Mouse (Mus musculus) embryonic facial prominence, embryonic 15.5 days (tissue): ENCODE data around the gene Ube4b. TPM values are rescaled to one million over a fixed set of nuclear protein-coding genes. Genes with fewer than 3 reads are reported as not detected.

Experiments
- ATAC-seq: fragments of 200-750 bp; cut with Nextera tagmentation; 2 replicates; pipeline ENCODE4 v1.8.0; 2017; ENCODE audit warnings: low read depth, moderate TSS enrichment; ENCODE audit not compliant: insufficient number of reproducible peaks, low FRiP score, low TSS enrichment
- H3K27ac ChIP-seq: fragments of 300-500 bp; sonication (generic); replicated peaks from 2 replicates; pipeline ENCODE4 v1.5.1; 2015; ENCODE audit warnings: mild to moderate bottlenecking, inconsistent platforms
- H3K27me3 ChIP-seq: fragments of 300-500 bp; sonication (generic); 2 replicates; pipeline ENCODE4 v1.6.1; 2015; ENCODE audit warnings: inconsistent platforms
- H3K36me3 ChIP-seq: fragments of 300-500 bp; sonication (generic); 2 replicates; pipeline ENCODE4 v1.6.1; 2015; ENCODE audit warnings: mild to moderate bottlenecking, inconsistent platforms
- H3K4me1 ChIP-seq: fragments of 300-500 bp; sonication (generic); 2 replicates; pipeline ENCODE4 v1.6.1; 2015; ENCODE audit warnings: inconsistent platforms
- H3K4me2 ChIP-seq: fragments of 300-500 bp; sonication (generic); replicated peaks from 2 replicates; pipeline ENCODE4 v1.6.1; 2015; ENCODE audit warnings: mild to moderate bottlenecking, inconsistent platforms
- H3K4me3 ChIP-seq: fragments of 300-500 bp; sonication (generic); replicated peaks from 2 replicates; pipeline ENCODE4 v1.5.1; 2015; ENCODE audit warnings: mild to moderate bottlenecking, inconsistent platforms
- H3K9ac ChIP-seq: fragments of 300-500 bp; sonication (generic); 2 replicates; pipeline ENCODE4 v1.6.1; 2015; ENCODE audit warnings: inconsistent platforms
- H3K9me3 ChIP-seq: fragments of 300-500 bp; sonication (generic); replicated peaks from 2 replicates; pipeline ENCODE4 v1.6.1; 2016; ENCODE audit warnings: inconsistent platforms
- WGBS: fragments of 180-500 bp; shearing (Covaris S2); methylation state at CpG from one replicate; pipeline ENCODE4 v1.1.7; 2015; 5-methylcytosine and 5-hydroxymethylcytosine counted together
- polyA plus RNA-seq: library from polyadenylated mRNA; unstranded; fragments of >200 nt; fragmentation: Nextera tagmentation; extraction: Ambion mirVana; gene quantifications from 2 replicates; pipeline ENCODE4 v1.2.1, GENCODE M21; 2015

Ube4b gene
- polyA plus RNA-seq, 1 experiment from 2014 or later, result 45.8 TPM

DNA sequence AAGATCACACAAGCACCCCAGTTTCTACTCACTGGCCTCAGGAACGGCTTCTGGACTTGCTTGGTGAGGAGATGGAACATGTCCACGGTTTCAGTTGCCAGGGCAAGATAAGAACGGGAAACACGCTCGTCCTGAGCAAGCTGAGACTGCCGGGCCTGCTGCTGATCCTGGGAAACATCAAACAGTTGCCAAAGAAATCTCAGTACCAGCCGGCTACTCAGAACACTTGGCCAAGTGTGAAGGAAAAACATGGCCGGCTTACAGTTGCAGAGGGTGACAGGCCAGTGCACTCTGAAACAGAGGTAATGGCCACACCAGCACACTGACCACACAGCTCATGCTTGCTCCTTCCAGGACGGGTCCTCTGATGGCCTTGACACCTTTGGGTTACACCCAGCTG lies 89.2 kb downstream of the Ube4b start:
- Histone ChIP-seq H3K4me3 (no peak overlapping the region), H3K9me3 (no peaks in the 10 kb centered on the region), H3K27ac (no peak overlapping the region), H3K4me1 (no peaks in the 10 kb centered on the region), H3K9ac (no peak overlapping the region), H3K27me3 (no peaks in the 10 kb centered on the region), H3K36me3 (peaks cover 92% of the 10 kb centered on the region), H3K4me2 (no peak overlapping the region)
- ATAC-seq, result no peak
- 86% methylated on average over 9 of the region's 9 CpGs for WGBS

DNA sequence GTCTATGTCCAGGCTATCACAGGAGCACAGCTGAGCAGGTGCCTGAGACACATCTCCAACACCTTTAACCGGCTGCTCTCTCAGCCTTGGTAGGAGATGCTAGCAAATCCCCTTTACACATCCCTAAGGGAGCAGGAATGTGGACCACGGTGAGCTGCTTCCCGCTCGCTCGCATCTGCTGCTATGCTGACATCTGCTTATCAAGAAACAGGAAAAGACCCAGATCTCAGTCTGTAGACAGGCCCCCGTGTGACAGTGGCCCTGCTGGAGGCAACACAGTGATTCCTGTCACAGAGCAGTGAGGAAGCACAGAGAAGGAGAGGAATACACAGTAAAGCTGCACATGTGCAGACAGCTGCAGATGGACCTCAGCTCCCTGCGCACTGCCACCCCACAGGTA lies 90.2 kb downstream of the Ube4b start:
- ATAC-seq, result no peak
- Histone ChIP-seq H3K4me2 (no peak overlapping the region), H3K27me3 (no peaks in the 10 kb centered on the region), H3K36me3 (peaks cover 91% of the 10 kb centered on the region), H3K27ac (no peak overlapping the region), H3K4me3 (no peak overlapping the region), H3K9ac (no peak overlapping the region), H3K4me1 (no peaks in the 10 kb centered on the region), H3K9me3 (0 out of 2 replicates have a peak, but pooled peaks cover under 1% of the 10 kb centered on the region)
- 86% methylated on average over 7 of the region's 7 CpGs for WGBS

DNA sequence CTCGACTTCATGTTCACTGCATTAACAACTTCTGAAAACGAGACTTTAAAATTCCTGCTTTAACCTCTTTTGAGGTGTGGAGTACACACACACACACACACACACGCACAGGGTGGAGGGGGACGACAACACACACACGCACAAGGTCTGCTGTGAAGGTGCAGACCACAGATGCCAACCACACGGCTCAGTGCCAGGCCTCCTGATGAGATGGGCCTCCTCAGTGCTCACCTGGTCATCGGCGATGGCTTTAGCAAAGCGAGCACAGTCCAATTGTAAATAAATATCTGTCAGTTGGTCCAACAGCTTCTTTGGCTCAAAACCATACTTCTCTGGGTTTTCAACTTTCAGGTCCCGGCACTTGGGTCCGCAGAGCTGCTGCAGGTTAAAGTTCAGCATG lies 91.7 kb downstream of the Ube4b start:
- WGBS, result 93% methylated on average over 11 of the region's 11 CpGs
- H3K4me1 ChIP-seq, result no peaks in the 10 kb centered on the region
- H3K27ac ChIP-seq, result no peak overlapping the region
- 0 out of 2 replicates have a peak, but pooled peaks cover 5% of the 10 kb centered on the region for H3K9me3 ChIP-seq
- H3K4me3 ChIP-seq, result no peak overlapping the region
- peaks cover 93% of the 10 kb centered on the region for H3K36me3 ChIP-seq
- no peaks in the 10 kb centered on the region for H3K27me3 ChIP-seq
- no peak for ATAC-seq
- H3K9ac ChIP-seq, result no peak overlapping the region
- no peak overlapping the region for H3K4me2 ChIP-seq

DNA sequence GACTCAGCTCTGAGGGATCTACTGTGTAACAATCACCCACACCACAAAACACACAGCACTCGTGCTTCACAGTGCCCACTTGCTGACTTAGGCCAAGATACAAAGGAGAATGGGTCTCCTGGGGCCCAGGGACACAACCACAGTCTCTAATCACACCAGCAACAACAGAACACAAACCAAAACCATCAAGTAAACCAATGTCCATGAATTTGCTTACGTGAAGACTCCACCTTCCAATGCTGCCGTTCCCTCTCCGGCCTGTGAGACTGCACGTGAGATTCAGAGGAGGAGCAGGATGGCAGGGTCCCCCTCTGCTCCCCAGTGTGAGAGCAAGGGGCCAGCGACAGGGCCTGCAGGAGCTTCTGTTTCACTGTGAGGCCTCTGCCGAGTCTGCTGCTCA lies 93.8 kb downstream of the Ube4b start:
- Histone ChIP-seq H3K4me3 (no peak overlapping the region), H3K9ac (no peak overlapping the region), H3K9me3 (0 out of 2 replicates have a peak, but pooled peaks cover 5% of the 10 kb centered on the region), H3K36me3 (peaks cover 94% of the 10 kb centered on the region), H3K27me3 (no peaks in the 10 kb centered on the region), H3K4me2 (no peak overlapping the region), H3K4me1 (no peaks in the 10 kb centered on the region), H3K27ac (no peak overlapping the region)
- 86% methylated on average over 7 of the region's 7 CpGs for WGBS
- ATAC-seq, result no peak

DNA sequence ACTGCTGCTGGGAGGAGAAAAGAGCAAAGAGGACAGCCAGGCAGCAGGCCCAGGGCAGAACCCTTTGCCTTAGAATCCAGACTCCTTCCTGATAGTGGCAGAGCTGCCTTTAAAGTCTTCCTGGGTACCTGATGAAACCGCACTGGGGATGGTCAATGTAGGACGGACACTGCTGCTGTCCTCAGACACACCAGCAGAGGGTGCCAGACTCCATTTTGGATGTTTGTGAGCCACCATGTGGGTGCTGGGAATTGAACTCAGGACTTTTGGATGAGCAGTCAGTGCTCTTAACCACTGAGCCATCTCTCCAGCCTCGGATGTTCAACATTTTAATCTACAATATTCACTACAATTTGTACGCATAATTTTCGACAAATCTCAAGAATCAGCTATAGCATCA lies 96.1 kb downstream of the Ube4b start:
- Histone ChIP-seq H3K9me3 (0 out of 2 replicates have a peak, but pooled peaks cover 5% of the 10 kb centered on the region), H3K27me3 (no peaks in the 10 kb centered on the region), H3K9ac (no peak overlapping the region), H3K4me1 (no peaks in the 10 kb centered on the region), H3K36me3 (peaks cover 80% of the 10 kb centered on the region), H3K4me3 (no peak overlapping the region), H3K4me2 (no peak overlapping the region), H3K27ac (no peak overlapping the region)
- 96% methylated on average over 5 of the region's 5 CpGs for WGBS
- ATAC-seq, result no peak

DNA sequence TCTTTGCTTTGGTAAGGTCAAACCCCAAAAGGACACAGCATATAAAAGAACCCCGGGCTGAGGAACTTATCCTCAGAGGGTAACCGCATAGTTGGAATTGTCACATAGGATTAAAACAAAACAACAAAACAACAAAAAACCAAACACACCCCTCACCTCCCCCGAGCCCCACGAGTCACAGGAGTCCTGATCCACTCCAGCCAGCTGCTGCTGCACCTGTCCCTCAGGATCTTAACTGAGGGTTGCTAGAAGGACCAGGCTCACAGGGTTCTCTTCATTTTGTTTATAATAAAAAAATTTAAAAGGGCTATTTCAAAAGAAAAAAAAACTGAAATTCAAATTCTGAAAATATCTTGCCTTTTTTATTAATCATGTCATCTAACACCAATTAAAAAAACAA lies 97.8 kb downstream of the Ube4b start:
- no peak overlapping the region for H3K9ac ChIP-seq
- no peak overlapping the region for H3K27ac ChIP-seq
- 0 out of 2 replicates have a peak, but pooled peaks cover 5% of the 10 kb centered on the region for H3K9me3 ChIP-seq
- H3K4me1 ChIP-seq, result no peaks in the 10 kb centered on the region
- no peaks in the 10 kb centered on the region for H3K27me3 ChIP-seq
- H3K36me3 ChIP-seq, result peaks cover 63% of the 10 kb centered on the region
- H3K4me3 ChIP-seq, result no peak overlapping the region
- no peak overlapping the region for H3K4me2 ChIP-seq
- ATAC-seq, result no peak
- 81% methylated on average over 4 of the region's 4 CpGs for WGBS

DNA sequence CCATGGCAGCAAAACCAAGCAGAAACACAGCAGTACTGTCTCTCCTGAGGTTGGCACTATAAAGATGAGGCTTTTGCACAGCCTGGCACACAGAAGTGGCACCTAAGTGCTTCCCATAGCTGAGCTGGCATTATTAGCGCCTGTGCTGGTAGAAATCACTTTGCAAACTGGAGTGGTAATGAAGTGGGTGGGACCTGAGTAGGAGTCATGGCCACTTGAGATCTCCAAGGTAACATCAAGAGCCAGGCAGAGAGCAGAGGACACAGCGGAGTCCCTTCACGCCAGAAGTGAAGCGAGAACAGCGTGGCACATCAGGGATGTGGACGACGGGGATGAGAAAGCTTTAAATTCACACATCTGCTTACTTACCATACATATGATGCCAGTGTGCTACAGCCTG lies 99.3 kb downstream of the Ube4b start:
- whole genome bisulfite sequencing, result 92% methylated on average over 7 of the region's 7 CpGs
- Histone ChIP-seq H3K9ac (no peak overlapping the region), H3K9me3 (0 out of 2 replicates have a peak, but pooled peaks cover 5% of the 10 kb centered on the region), H3K27ac (no peak overlapping the region), H3K4me3 (no peak overlapping the region), H3K36me3 (peaks cover 48% of the 10 kb centered on the region), H3K4me1 (no peaks in the 10 kb centered on the region), H3K27me3 (no peaks in the 10 kb centered on the region), H3K4me2 (no peak overlapping the region)
- ATAC-seq, result no peak

DNA sequence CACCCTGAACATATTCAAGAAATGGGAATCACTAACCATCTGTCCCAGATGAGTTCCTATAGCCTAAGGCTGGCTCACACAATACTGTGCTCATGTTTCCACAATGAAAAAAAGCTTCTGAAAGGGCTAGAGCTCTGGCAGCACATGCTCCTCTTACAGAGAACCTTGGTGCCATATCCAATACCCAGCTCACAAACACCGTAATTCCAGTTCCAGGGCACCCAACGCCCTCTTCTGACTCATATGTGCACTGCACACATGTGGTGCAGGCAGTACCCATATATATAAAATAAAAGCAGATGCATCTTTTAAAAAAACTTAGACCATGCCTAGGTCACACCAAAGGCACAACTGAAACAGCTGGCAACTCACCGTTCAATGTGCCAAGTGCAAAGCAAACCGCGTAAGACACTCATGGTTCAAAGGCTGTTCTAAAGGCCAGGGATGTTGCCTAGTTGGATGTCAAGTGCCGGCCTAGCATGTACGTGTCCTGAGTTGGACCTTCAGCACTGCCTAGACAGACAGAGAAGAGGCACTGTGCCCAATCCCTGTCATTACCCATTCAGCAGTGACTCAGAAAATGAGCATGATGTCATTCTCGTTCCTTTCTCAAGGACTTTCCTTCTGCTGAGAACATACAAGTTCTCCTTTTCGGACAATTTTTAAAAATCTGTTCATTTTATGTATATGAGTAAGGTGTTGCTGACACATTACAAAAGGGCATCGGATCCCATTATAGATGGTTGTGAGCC lies 101.0 kb downstream of the Ube4b start:
- Histone ChIP-seq H3K4me3 (no peak overlapping the region), H3K27ac (no peak overlapping the region), H3K9ac (no peak overlapping the region), H3K9me3 (no peaks in the 10 kb centered on the region), H3K4me2 (no peak overlapping the region), H3K36me3 (peaks cover 32% of the 10 kb centered on the region), H3K4me1 (no peaks in the 10 kb centered on the region), H3K27me3 (no peaks in the 10 kb centered on the region)
- no peak for ATAC-seq
- 84% methylated on average over 10 of the region's 10 CpGs for WGBS

DNA sequence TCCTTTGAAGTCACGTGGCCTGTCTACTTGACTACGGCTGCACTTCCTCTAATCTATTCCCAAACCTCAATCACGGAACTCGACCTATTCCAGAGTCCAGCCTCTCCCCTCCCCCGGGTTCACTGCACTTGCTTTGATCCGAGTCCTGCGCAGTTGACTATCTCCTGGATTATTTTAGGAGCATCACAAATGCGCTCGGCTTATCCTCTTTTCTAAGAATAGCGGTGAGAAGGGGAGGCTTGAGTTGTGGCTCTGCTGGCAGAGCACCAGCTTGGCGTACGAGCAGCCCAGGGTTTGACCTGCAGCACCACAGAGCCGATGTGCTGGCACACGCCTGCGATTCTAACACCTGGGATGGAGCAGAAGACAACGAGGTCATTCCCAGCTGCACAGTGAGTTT lies 102.8 kb downstream of the Ube4b start:
- no peak for ATAC-seq
- Histone ChIP-seq H3K9ac (no peak overlapping the region), H3K27me3 (no peaks in the 10 kb centered on the region), H3K4me1 (no peaks in the 10 kb centered on the region), H3K4me3 (no peak overlapping the region), H3K27ac (no peak overlapping the region), H3K36me3 (peaks cover 15% of the 10 kb centered on the region), H3K9me3 (no peaks in the 10 kb centered on the region), H3K4me2 (no peak overlapping the region)
- 72% methylated on average over 16 of the region's 16 CpGs for WGBS

DNA sequence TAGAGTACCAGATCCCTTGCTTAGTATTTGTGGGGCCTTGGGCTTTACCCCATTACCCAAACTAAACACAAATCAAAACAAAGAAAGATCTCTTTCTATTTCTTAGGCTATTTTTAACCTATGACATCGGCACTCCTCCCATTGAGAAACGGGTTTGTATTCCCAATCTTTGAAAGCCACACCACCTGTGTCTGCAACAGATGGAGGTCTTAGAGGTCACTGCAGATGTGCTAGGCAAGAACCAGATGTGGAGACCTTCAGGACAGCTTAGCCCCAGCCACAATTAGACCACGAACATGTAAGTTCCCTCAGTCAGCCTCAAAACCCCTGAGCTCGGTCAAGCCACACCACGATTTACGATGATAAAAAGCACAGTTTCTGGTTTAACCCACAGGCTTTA lies 103.8 kb downstream of the Ube4b start:
- Histone ChIP-seq H3K27me3 (no peaks in the 10 kb centered on the region), H3K4me2 (no peak overlapping the region), H3K4me1 (no peaks in the 10 kb centered on the region), H3K4me3 (no peak overlapping the region), H3K9ac (no peak overlapping the region), H3K9me3 (no peaks in the 10 kb centered on the region), H3K27ac (no peak overlapping the region), H3K36me3 (peaks cover 8% of the 10 kb centered on the region)
- ATAC-seq, result no peak
- 56% methylated on average over 6 of the region's 6 CpGs for WGBS

DNA sequence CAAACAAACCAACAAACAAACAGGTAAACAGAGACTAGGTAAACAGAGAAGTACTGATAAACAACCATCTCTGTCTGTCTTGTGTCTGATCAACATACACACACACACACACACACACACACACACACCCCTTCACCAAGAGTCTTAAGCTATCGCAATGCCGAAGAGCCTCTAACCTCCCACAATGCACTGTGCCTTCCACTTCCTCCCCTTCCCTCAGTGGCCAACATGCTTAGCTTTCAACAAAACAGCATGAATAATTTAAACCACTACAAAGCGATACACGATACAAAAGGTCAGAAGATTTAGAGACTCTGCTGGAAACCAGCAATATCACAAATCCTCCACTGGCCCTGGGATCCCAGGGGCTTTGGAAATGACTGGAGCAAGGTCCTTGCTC lies 104.3 kb downstream of the Ube4b start:
- peaks cover 3% of the 10 kb centered on the region for H3K36me3 ChIP-seq
- no peak overlapping the region for H3K27ac ChIP-seq
- H3K4me3 ChIP-seq, result no peak overlapping the region
- 64% methylated on average over 4 of the region's 4 CpGs for WGBS
- no peaks in the 10 kb centered on the region for H3K27me3 ChIP-seq
- H3K9ac ChIP-seq, result no peak overlapping the region
- no peaks in the 10 kb centered on the region for H3K4me1 ChIP-seq
- H3K9me3 ChIP-seq, result no peaks in the 10 kb centered on the region
- ATAC-seq, result no peak
- no peak overlapping the region for H3K4me2 ChIP-seq

DNA sequence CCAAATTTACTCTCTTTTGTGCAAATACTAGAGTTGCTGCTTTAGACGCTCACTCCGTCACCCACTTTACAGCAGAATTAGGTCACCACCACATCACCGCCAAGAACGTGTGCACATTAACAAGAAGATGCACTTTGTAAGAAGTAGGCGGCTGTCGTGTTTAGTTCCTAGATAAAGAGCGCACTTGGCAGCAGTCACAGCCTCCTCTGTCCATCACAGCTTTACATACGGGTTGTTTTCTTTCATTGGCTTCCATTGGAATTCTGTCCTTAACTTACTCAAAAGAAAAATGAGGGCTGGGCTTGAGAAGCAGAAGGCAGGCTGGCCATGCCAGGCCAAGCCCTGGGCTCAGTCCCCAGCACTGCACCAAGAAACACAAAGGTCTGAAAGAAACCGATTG lies 107.5 kb downstream of the Ube4b start:
- Histone ChIP-seq H3K9me3 (no peaks in the 10 kb centered on the region), H3K4me3 (no peak overlapping the region), H3K36me3 (no peaks in the 10 kb centered on the region), H3K4me2 (no peak overlapping the region), H3K27ac (no peak overlapping the region), H3K4me1 (no peaks in the 10 kb centered on the region), H3K9ac (no peak overlapping the region), H3K27me3 (no peaks in the 10 kb centered on the region)
- no peak for ATAC-seq
- WGBS, result 76% methylated on average over 9 of the region's 9 CpGs
